Comparison of ENCODE assay signal across 9 mouse cellular contexts in genomic region chr9:61427901-61428300, GRCm38 (mm10).
"Had no signal": no experiment of that assay in that cellular context is flagged by ENCODE, and none has a peak within 500 bp of the region (broad histone marks: within the 10 kb centered on the region; RNA-seq: fewer than 3 reads in every experiment).

No protein-coding gene starts in this region.

- DNase-seq: kidney, postnatal 25 days; layer of hippocampus, adult 9-11 months; liver; lung, adult 18-20 months; lung, postnatal 10 days; lung, postnatal 36 days; right cerebral cortex, postnatal 14 days; thymus, adult 18-20 months; thymus, postnatal 36 days had no signal
